Mouse (Mus musculus) erythroblast, embryonic 14.5 days (primary cell): ENCODE data around the gene Epb41l4b.

ENCODE experiments used
- GATA1 ChIP-seq: IDR thresholded peaks from 2 replicates; pipeline ENCODE4 v1.6.1; 2012; ENCODE audit warnings: low read length, inconsistent platforms, mixed read lengths
- TAL1 ChIP-seq: IDR thresholded peaks from 3 replicates; pipeline ENCODE4 v1.6.1; 2012; ENCODE audit warnings: low read length, inconsistent platforms, mixed read lengths

DNA sequence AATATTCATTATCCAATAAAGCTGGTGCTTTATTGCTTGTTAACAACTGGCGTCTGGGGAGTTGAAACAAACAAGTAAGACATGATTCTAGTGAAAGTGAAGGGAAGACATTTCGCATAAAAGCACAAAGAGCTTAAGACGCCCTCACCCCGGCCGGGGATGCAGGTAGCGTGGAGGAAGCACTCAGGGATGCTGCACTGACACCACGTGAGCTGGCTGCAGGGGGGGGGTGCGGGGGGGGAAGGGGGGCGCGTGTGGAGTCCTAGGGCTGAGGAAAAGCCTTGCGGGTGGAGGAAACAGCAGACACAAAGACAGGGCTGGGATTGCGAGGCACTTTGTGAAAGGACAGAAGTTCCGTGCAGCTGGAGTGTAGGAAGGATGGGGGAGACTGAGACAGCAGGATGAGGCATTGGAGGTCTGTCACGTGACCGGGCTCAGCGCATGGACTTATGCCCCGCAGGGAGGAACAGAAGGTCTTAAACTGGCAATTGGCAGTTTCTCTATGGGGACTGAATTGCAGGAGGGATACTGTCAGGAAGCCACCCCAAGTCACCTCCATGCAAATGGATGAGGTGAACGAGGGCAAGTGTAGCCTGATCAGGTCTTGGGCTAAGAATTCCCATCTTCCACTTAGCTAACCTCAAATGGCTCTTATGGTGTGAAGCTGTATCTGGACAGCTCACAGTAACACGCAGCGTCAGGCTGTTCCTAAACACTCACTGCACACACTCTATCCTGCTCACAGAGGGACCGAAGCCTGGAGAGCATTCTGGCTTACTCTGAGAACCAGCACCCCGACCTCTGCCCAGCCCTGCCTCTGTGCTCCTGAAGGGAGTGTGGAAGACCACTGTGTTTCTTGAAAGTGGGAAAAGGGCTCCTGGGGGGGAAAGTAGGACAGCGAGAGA lies 103.9 kb downstream of the Epb41l4b start:
- TF ChIP-seq GATA1 (no peak), TAL1 (no peak)
